Mouse (Mus musculus) Patski (cell line): ENCODE measurements around the gene Cpeb2. TPM values are rescaled to one million over a fixed set of nuclear protein-coding genes. Genes with fewer than 3 reads are reported as not detected.

Experiments
- ATAC-seq: fragments of 100-300 bp; one replicate; pipeline ENCODE4 v1.8.0; 2021
- CTCF ChIA-PET: fragments of 350-600 bp; sonication (Branson Sonifier 250); formaldehyde crosslinking; loops from one replicate; lab custom pipeline; 2022; ENCODE audit warnings: inconsistent platforms; lab: Charles Lee
- POLR2A ChIA-PET: fragments of 350-600 bp; sonication (Branson Sonifier 250); formaldehyde crosslinking; loops from one replicate; lab custom pipeline; 2022; ENCODE audit warnings: antibody characterized with exemption, inconsistent platforms; lab: Charles Lee
- DNase-seq: peaks from one replicate; pipeline ENCODE4 v3.0.0-alpha.2; 2011; ENCODE audit warnings: low read depth, low spot score
- H3K27me3 ChIP-seq: fragments of 371-371 bp; one replicate; pipeline ENCODE4 v1.5.1; 2021
- CTCF ChIP-seq: fragments of 100-300 bp; IDR thresholded peaks from one replicate; pipeline ENCODE4 v1.5.1; 2021
- in situ Hi-C: fragments of 300-500 bp; cut with MboI; formaldehyde crosslinking; loops from 3 replicates; pipeline ENCODE4 v1.11.1; 2018; ENCODE audit warnings: low pct_unique_long_range_greater_than_20kb, mixed read lengths
- polyA plus RNA-seq: library from polyadenylated mRNA; unstranded; gene quantifications from one replicate; pipeline ENCODE4 v1.2.3, GENCODE M21; 2021

The Cpeb2 gene
- polyA plus RNA-seq, 1 experiment from 2014 or later: 23.2 TPM

DNA sequence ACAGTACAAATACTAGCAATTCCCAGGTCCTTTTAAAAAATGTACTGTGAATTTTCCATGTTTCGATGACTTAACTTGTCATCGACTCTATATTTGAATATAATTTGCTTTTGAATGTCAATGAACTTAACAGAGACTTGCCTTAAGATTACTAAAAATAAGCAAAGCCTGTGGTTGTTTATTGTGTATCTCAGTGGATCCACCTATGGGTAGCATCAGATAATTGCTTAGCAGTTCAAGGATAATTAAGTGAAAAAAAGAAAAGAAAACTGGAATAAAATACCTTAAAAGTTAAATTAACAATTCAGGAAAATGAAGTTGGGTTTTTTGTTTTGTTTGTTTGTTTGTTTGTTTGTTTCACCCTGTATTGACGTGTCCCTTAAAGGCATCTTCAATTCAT, 3.5 kb downstream of the Cpeb2 start:
- no peak for ATAC-seq
- in situ Hi-C loops: loop anchor here (10.0 kb wide), 1 partner anchor 1352 kb away; no protein-coding TSS in a partner anchor

DNA sequence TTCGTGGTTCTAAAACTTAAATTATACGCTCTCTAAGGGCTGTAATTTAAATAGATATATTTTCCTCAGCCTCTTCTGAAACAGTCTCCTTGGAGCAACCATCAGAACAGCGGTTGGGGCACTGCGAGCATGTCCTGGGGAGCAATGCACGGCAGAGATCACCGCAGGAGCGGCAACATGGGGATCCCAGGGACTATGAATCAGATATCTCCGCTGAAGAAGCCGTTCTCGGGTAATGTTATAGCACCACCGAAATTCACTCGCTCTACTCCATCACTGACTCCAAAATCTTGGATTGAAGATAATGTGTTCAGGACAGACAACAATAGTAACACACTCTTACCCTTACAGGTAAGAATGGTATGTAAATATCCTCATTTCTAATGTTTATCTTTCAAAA, 4.3 kb downstream of the Cpeb2 start:
- CTCF ChIA-PET: interaction anchor here (0.9 kb wide), 1 partner anchor 39 kb away, joined by 3 read pairs; no protein-coding TSS in a partner anchor
- POLR2A ChIA-PET: interaction anchor here (0.8 kb wide), 2 partner anchors 24 to 35 kb away, joined by 3 read pairs; no protein-coding TSS in a partner anchor
- no peaks in the 10 kb centered on the region for H3K27me3 ChIP-seq
- ATAC-seq: no peak
- DNase-seq: no peak
- in situ Hi-C loops: loop anchor here (10.0 kb wide), 1 partner anchor 1352 kb away; no protein-coding TSS in a partner anchor
- no peak for TF ChIP-seq CTCF

More for the DNA sequence above, 3.5 kb downstream of the Cpeb2 start:
- ChIA-PET POLR2A (interaction anchor here (0.8 kb wide), 2 partner anchors 25 to 35 kb away, joined by 3 read pairs; no protein-coding TSS in a partner anchor), CTCF (no interaction called here)
- no peaks in the 10 kb centered on the region for H3K27me3 ChIP-seq
- no peak for DNase-seq
- no peak for TF ChIP-seq CTCF

DNA sequence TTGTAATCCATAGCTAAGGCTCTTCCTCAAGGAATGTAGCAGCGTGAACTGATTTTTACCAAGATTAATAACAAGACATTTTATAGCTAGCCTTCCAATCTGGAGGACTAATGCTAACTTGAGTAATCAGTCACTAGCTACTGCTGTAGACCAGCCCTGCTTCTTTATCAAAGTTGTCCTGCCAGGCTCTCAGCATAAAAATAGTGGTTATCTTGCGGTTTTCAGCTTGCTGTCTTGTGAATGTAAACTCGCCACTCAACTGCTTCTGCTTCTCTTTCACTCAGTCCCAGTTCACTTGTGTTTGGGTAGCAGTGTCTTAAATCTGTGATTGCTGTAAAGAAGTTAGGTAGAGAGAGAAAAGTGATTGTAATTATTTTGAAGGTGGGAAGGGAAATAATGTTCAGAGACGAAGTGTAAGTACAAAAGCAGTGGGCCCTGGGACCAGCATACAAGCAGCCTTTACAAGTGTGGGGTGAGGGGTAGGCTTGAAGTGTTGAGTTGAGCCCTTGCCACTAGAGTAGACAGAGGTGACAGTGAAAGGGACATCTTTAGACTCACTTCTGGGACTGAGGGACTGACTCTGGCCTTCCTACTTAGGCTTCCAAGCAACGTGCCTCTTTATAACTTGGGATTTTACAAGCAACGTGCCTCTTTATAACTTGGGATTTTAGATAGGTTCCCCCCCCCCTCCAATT, 6.3 kb downstream of the Cpeb2 start:
- no peaks in the 10 kb centered on the region for H3K27me3 ChIP-seq
- ATAC-seq (no peak), DNase-seq (no peak)
- POLR2A ChIA-PET: no interaction called here
- in situ Hi-C loops: loop anchor here (10.0 kb wide), 1 partner anchor 1354 kb away; no protein-coding TSS in a partner anchor
- TF ChIP-seq CTCF: no peak
- CTCF ChIA-PET: interaction anchor here (0.8 to 1.9 kb wide), 5 partner anchors 9 to 141 kb away, joined by 3 to 6 read pairs (median 4); no protein-coding TSS in a partner anchor

DNA sequence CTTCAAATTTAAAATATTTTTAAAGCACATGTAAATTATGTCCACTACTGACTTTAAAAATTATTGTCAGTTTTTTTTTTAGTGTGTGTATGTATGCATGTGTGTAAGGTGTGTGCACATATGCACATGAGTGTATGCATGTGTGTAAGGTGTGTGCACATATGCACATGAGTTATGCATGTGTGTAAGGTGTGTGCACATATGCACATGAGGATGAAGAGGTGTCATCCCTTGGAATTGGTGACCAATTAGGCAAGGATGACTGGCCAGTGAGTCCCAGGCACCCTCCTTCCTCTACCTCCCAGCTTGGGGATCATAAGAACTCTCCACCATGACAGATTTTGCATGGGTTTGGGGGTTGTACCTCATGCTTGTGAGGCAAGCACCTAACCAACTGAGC, 7.8 kb downstream of the Cpeb2 start:
- DNase-seq: no peak
- no peaks in the 10 kb centered on the region for H3K27me3 ChIP-seq
- POLR2A ChIA-PET: no interaction called here
- ATAC-seq: no peak
- CTCF ChIA-PET: interaction anchor here (1.0 to 1.6 kb wide), 3 partner anchors 20 to 115 kb away, joined by 3 to 6 read pairs (median 3); no protein-coding TSS in a partner anchor
- in situ Hi-C loops: loop anchor here (5.0 kb wide), 2 partner anchors 117 to 828 kb away; no protein-coding TSS in a partner anchor
- no peak for TF ChIP-seq CTCF

DNA sequence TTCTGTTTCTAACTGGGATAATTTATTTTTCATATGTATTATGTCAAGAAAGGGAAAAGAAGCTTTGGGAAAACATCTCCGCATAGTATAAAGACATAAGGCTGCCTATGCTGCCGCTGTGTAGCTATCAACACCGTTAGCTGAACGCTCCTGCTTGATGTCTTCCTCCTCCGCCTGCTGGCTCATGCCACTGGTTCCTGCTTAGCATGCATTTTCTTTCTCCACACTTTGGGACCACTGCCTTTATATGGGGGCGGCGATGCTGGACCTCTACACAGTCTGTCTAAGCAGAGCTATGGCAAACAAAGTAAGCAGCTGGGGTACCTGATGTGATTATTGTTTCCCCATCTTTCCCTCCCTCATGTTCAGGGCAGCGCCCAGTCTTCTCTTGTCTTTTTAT, 13.3 kb downstream of the Cpeb2 start:
- no peaks in the 10 kb centered on the region for H3K27me3 ChIP-seq
- ATAC-seq (no peak), DNase-seq (no peak)
- no peak for TF ChIP-seq CTCF
- ChIA-PET CTCF (interaction anchor here (1.4 to 2.7 kb wide), 6 partner anchors 15 to 177 kb away, joined by 3 to 10 read pairs (median 5); no protein-coding TSS in a partner anchor), POLR2A (interaction anchor here (1.1 to 1.6 kb wide), 2 partner anchors 12 to 106 kb away, joined by 3 to 6 read pairs; no protein-coding TSS in a partner anchor)
- in situ Hi-C loops: loop anchor here (5.0 kb wide), 1 partner anchor 386 kb away; no protein-coding TSS in a partner anchor

DNA sequence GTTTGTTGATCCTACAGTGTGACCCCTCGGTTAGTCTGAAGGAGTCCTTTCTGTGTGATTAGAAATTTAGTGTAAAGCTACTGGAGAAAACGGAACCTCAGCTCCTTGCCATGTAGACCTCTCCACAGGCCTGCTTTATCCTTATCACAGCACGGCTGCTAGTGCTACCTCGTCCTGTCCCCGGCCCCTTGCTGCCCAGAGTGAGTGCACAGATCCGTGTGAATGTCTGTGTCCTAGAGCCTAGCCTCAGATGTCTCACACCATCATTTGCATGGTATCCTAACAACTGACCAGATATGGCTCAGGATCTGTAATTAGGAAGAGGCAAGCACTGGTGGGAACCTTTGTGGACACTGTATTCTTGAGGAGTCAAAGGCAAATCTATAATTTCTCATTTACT, 14.0 kb downstream of the Cpeb2 start:
- POLR2A ChIA-PET: interaction anchor here (0.7 to 1.6 kb wide), 2 partner anchors 13 to 94 kb away, joined by 3 to 6 read pairs; no protein-coding TSS in a partner anchor
- ATAC-seq (no peak), DNase-seq (no peak)
- no peak for TF ChIP-seq CTCF
- in situ Hi-C loops: loop anchor here (5.0 kb wide), 1 partner anchor 385 kb away; no protein-coding TSS in a partner anchor
- CTCF ChIA-PET: interaction anchor here (1.0 to 2.7 kb wide), 8 partner anchors 8 to 176 kb away, joined by 3 to 10 read pairs (median 5); no protein-coding TSS in a partner anchor
- H3K27me3 ChIP-seq: no peaks in the 10 kb centered on the region

DNA sequence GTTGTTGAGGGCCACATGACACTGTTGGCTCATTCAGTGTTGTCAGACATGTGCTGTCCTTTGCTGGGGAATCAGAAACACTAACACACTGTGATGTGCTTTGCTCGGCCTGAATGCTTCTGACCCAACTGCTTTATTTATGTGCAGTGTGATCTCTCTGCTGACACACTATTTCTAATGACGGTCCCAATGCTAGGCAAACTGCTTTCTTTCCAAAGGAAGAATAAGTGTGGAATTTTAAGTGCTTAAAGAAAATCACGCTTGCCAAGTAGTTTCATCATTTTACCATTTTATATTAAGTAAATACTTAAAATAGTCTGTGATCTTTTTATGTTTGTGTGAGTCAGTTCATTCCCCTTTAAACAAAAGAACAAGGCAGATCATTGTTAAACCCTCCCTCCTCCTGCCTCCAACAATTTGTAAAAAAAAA, 15.0 kb downstream of the Cpeb2 start:
- in situ Hi-C loops: loop anchor here (5.0 kb wide), 1 partner anchor 384 kb away; no protein-coding TSS in a partner anchor
- POLR2A ChIA-PET: interaction anchor here (0.8 to 1.6 kb wide), 3 partner anchors 11 to 14 kb away, joined by 3 to 6 read pairs (median 4); no protein-coding TSS in a partner anchor
- DNase-seq (no peak), ATAC-seq (peak; percentile 71)
- no peaks in the 10 kb centered on the region for H3K27me3 ChIP-seq
- CTCF ChIA-PET: interaction anchor here (1.1 to 2.3 kb wide), 5 partner anchors 9 to 175 kb away, joined by 3 to 10 read pairs (median 6); no protein-coding TSS in a partner anchor
- TF ChIP-seq CTCF: no peak

DNA sequence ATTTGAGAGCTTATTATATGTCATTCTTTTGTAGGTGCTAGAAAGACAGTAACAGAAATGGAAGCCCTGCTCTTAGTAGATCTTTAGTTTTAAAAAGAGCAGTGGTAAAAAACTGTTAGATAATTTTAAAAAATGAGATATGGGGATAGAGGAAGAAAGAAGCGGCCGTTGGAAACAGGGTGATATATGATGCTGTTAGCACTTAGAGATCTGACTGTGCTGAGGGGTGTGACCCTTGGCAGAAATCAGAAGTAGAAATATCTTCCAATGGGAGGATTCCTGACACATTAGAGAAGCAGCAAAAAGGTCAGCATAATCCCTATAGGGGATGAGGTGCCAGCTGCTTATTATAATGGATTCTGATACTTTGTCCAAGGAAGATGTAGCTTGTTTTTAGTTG, 24.5 kb downstream of the Cpeb2 start:
- CTCF ChIA-PET: interaction anchor here (0.8 to 1.9 kb wide), 5 partner anchors 10 to 17 kb away, joined by 3 to 6 read pairs (median 3); no protein-coding TSS in a partner anchor
- in situ Hi-C loops: no loop called here
- POLR2A ChIA-PET: no interaction called here
- no peaks in the 10 kb centered on the region for H3K27me3 ChIP-seq
- DNase-seq (no peak), ATAC-seq (no peak)
- TF ChIP-seq CTCF: no peak

DNA sequence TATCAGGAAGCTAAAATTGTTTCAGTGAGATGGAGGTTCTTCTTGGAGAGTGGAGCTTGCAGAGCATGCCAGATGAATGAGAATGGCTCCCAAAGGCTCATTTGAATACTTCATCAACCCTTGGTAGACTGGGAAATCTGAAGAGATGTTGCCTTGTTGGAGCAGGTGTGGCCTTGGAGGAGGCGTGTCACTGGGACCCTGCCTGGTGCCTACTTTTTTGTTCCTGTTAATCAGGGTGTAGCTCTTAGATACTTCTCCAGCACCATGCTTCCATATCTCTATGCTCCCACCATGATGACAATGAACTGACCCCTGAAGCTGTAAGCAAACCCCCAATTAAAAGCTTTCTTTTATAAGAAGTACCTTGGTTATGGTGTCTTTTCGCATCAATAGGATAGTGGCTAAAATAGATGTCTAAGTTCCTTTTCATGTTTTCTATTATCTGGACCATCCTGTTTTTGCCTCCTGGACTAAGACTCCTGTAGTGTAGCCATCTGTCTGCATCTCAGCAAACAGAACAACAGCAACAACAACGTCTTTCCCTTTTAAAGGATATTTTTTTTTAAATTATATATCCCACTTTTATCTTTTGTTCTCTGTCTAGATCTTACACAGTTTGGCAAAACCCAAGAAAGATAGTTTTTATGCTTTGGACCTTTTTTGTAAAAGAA, 25.6 kb downstream of the Cpeb2 start:
- in situ Hi-C loops: no loop called here
- no peak for ATAC-seq

More for the DNA sequence above, 25.6 kb downstream of the Cpeb2 start:
- DNase-seq: no peak
- no peaks in the 10 kb centered on the region for H3K27me3 ChIP-seq
- ChIA-PET CTCF (interaction anchor here (1.0 to 1.9 kb wide), 3 partner anchors 10 to 14 kb away, joined by 3 to 6 read pairs (median 3); no protein-coding TSS in a partner anchor), POLR2A (interaction anchor here (1.0 kb wide), 1 partner anchor 11 kb away, joined by 3 read pairs; no protein-coding TSS in a partner anchor)
- TF ChIP-seq CTCF: no peak
